Mouse (Mus musculus) ES-Bruce4 (cell line): Measurements from ENCODE around the gene Olfr995.

Experiments
- CTCF ChIP-seq: IDR thresholded peaks from one replicate; pipeline ENCODE4 v1.8.1; 2011; ENCODE audit warnings: low read depth, low read length
- EP300 ChIP-seq: IDR thresholded peaks from 2 replicates; pipeline ENCODE4 v1.6.1; 2011; ENCODE audit warnings: low read depth, low read length; ENCODE audit not compliant: insufficient read depth
- POLR2A ChIP-seq: IDR thresholded peaks from one replicate; pipeline ENCODE4 v1.8.1; 2011; ENCODE audit warnings: low read length; ENCODE audit not compliant: insufficient read depth

DNA sequence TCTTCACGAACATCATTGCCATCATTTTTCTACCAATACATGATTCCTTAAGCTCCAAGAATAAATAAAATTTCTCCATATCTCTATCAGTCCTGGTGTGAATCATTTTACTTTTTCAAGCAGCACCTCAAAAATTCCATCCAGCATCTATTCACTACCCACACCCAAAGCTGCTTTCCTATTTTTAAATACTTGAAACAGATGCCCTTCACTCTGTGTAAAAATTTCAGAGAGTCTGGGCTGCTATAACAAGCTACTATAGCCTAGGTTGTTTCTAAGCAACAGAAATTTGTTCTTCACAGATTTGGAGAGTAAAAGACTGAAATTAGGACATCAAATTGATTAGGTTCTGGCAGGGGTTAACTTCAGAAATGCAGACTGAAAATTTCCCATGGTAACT lies 17.5 kb downstream of the Olfr995 start:
- TF ChIP-seq CTCF (no peak), POLR2A (no peak), EP300 (no peak)
